Mouse (Mus musculus) forebrain, embryonic 12.5 days (tissue): ENCODE results near the gene Ndufc1. TPM values are rescaled to one million over a fixed set of nuclear protein-coding genes. Genes with fewer than 3 reads are reported as not detected.
"Not testable (repeated sequence)": the region's sequence is repeated elsewhere in the genome, so short reads cannot be mapped to it uniquely, and the experiment has no call there.

Experiments used
- ATAC-seq: fragments of 200-750 bp; cut with Nextera tagmentation; 2 replicates; pipeline ENCODE4 v1.8.0; 2017; ENCODE audit warnings: moderate TSS enrichment; ENCODE audit not compliant: low FRiP score
- H3K27ac ChIP-seq: fragments of 300-500 bp; sonication (generic); 2 replicates; pipeline ENCODE4 v1.5.1; 2016; ENCODE audit warnings: mild to moderate bottlenecking
- H3K27me3 ChIP-seq: fragments of 300-500 bp; sonication (generic); 2 replicates; pipeline ENCODE4 v1.6.1; 2016; ENCODE audit warnings: mild to moderate bottlenecking
- H3K36me3 ChIP-seq: fragments of 300-500 bp; sonication (generic); replicated peaks from 2 replicates; pipeline ENCODE4 v1.6.1; 2016; ENCODE audit warnings: mild to moderate bottlenecking
- H3K4me1 ChIP-seq: fragments of 300-500 bp; sonication (generic); 2 replicates; pipeline ENCODE4 v1.6.1; 2016
- H3K4me2 ChIP-seq: fragments of 300-500 bp; sonication (generic); 2 replicates; pipeline ENCODE4 v1.6.1; 2016; ENCODE audit warnings: mild to moderate bottlenecking, moderate library complexity
- H3K4me3 ChIP-seq: fragments of 300-500 bp; sonication (generic); replicated peaks from 2 replicates; pipeline ENCODE4 v1.5.1; 2016; ENCODE audit warnings: mild to moderate bottlenecking
- H3K9ac ChIP-seq: fragments of 300-500 bp; sonication (generic); 2 replicates; pipeline ENCODE4 v1.6.1; 2016; ENCODE audit warnings: mild to moderate bottlenecking
- H3K9me3 ChIP-seq: fragments of 300-500 bp; sonication (generic); 2 replicates; pipeline ENCODE4 v1.6.1; 2016
- WGBS: fragments of 180-500 bp; shearing (Covaris S2); methylation state at CpG from one replicate; pipeline ENCODE4 v1.1.7; 2016; 5-methylcytosine and 5-hydroxymethylcytosine counted together
- polyA plus RNA-seq: library from polyadenylated mRNA; unstranded; fragments of >200 nt; fragmentation: Nextera tagmentation; extraction: Ambion mirVana; gene quantifications from 2 replicates; pipeline ENCODE4 v1.2.1, GENCODE M21; 2016

Ndufc1 gene
- polyA plus RNA-seq, 1 experiment from 2014 or later: 736 TPM

- Histone ChIP-seq H3K27ac (no peak overlapping the region), H3K27me3 (no peaks in the 10 kb centered on the region), H3K9me3 (no peaks in the 10 kb centered on the region), H3K9ac (no peak overlapping the region), H3K4me2 (no peak overlapping the region), H3K4me1 (peaks cover 22% of the 10 kb centered on the region), H3K4me3 (no peak overlapping the region), H3K36me3 (no peaks in the 10 kb centered on the region)
- ATAC-seq: no peak
- 91% methylated on average over 1 of the region's 1 CpGs for WGBS
Measured at GRCm38 (mm10) chr3:51413276-51413675, 4.5 kb upstream of the Ndufc1 start.

- no peak overlapping the region for H3K4me3 ChIP-seq
- H3K27ac ChIP-seq: no peak overlapping the region
- H3K4me1 ChIP-seq: peaks cover 24% of the 10 kb centered on the region
- no peaks in the 10 kb centered on the region for H3K9me3 ChIP-seq
- H3K27me3 ChIP-seq: no peaks in the 10 kb centered on the region
- H3K9ac ChIP-seq: no peak overlapping the region
- H3K36me3 ChIP-seq: no peaks in the 10 kb centered on the region
- H3K4me2 ChIP-seq: no peak overlapping the region
- WGBS: 92% methylated on average over 7 of the region's 7 CpGs
- no peak for ATAC-seq
Measured at GRCm38 (mm10) chr3:51412457-51412856, 3.7 kb upstream of the Ndufc1 start.

GRCm38 (mm10) chr3:51407870-51408560 is 773 bp downstream of the Ndufc1 start:
- H3K36me3 ChIP-seq: peaks cover 32% of the 10 kb centered on the region
- peak overlapping the region; percentile 85 for H3K9ac ChIP-seq
- peak; percentile 45 for ATAC-seq
- peaks cover 13% of the 10 kb centered on the region for H3K4me1 ChIP-seq
- no peaks in the 10 kb centered on the region for H3K9me3 ChIP-seq
- H3K4me3 ChIP-seq: peak overlapping the region; percentile 83
- H3K27ac ChIP-seq: peak overlapping the region; percentile 97
- H3K27me3 ChIP-seq: no peaks in the 10 kb centered on the region
- peak overlapping the region; percentile 63 for H3K4me2 ChIP-seq
- 24% methylated on average over 20 of the region's 20 CpGs for WGBS

- no peak overlapping the region for H3K27ac ChIP-seq
- no peak overlapping the region for H3K4me2 ChIP-seq
- H3K4me1 ChIP-seq: peaks cover 17% of the 10 kb centered on the region
- H3K9me3 ChIP-seq: no peaks in the 10 kb centered on the region
- H3K27me3 ChIP-seq: peaks cover 6% of the 10 kb centered on the region
- WGBS: 92% methylated on average over 12 of the region's 12 CpGs
- no peak for ATAC-seq
- no peak overlapping the region for H3K4me3 ChIP-seq
- H3K36me3 ChIP-seq: peaks cover 39% of the 10 kb centered on the region
- H3K9ac ChIP-seq: no peak overlapping the region
Measured at GRCm38 (mm10) chr3:51402628-51403027, 6.2 kb downstream of the Ndufc1 start.

- H3K9ac ChIP-seq, ATAC-seq, H3K27ac ChIP-seq, H3K9me3 ChIP-seq, H3K4me2 ChIP-seq, H3K4me3 ChIP-seq, H3K27me3 ChIP-seq: not testable (repeated sequence)
- 66% methylated on average over 4 of the region's 4 CpGs for WGBS
- Histone ChIP-seq H3K36me3 (peaks cover 39% of the 10 kb centered on the region), H3K4me1 (peaks cover 15% of the 10 kb centered on the region; the same call in 1 of the 2 replicates)
Measured at GRCm38 (mm10) chr3:51402054-51402453, 6.7 kb downstream of the Ndufc1 start.

GRCm38 (mm10) chr3:51400682-51401081 is 8.1 kb downstream of the Ndufc1 start:
- Histone ChIP-seq H3K27ac (no peak overlapping the region), H3K36me3 (peaks cover 29% of the 10 kb centered on the region), H3K4me1 (peaks cover 25% of the 10 kb centered on the region), H3K4me3 (no peak overlapping the region), H3K27me3 (peaks cover 24% of the 10 kb centered on the region), H3K4me2 (no peak overlapping the region), H3K9me3 (no peaks in the 10 kb centered on the region), H3K9ac (no peak overlapping the region)
- 82% methylated on average over 10 of the region's 10 CpGs for whole genome bisulfite sequencing
- no peak for ATAC-seq

GRCm38 (mm10) chr3:51399531-51399930 is 9.3 kb downstream of the Ndufc1 start:
- no peak overlapping the region for H3K9ac ChIP-seq
- no peak overlapping the region for H3K4me3 ChIP-seq
- no peaks in the 10 kb centered on the region for H3K9me3 ChIP-seq
- H3K36me3 ChIP-seq: peaks cover 22% of the 10 kb centered on the region
- no peak for ATAC-seq
- H3K4me1 ChIP-seq: peaks cover 26% of the 10 kb centered on the region
- no peak overlapping the region for H3K4me2 ChIP-seq
- WGBS: 68% methylated on average over 4 of the region's 4 CpGs
- peaks cover 33% of the 10 kb centered on the region for H3K27me3 ChIP-seq
- H3K27ac ChIP-seq: no peak overlapping the region

GRCm38 (mm10) chr3:51398667-51399066 is 10.1 kb downstream of the Ndufc1 start:
- WGBS: 6% methylated on average over 3 of the region's 3 CpGs
- H3K4me2 ChIP-seq: no peak overlapping the region

GRCm38 (mm10) chr3:51397700-51398299 is 11.0 kb downstream of the Ndufc1 start:
- no peak overlapping the region for H3K4me2 ChIP-seq
- ATAC-seq: no peak
- peaks cover 26% of the 10 kb centered on the region for H3K4me1 ChIP-seq
- no peaks in the 10 kb centered on the region for H3K9me3 ChIP-seq
- H3K27me3 ChIP-seq: peaks cover 33% of the 10 kb centered on the region
- H3K27ac ChIP-seq: no peak overlapping the region
- no peak overlapping the region for H3K9ac ChIP-seq
- no peak overlapping the region for H3K4me3 ChIP-seq
- WGBS: 58% methylated on average over 15 of the region's 15 CpGs
- H3K36me3 ChIP-seq: peaks cover 5% of the 10 kb centered on the region

More at GRCm38 (mm10) chr3:51398667-51399066, 10.1 kb downstream of the Ndufc1 start:
- Histone ChIP-seq H3K9ac (no peak overlapping the region), H3K4me3 (no peak overlapping the region), H3K4me1 (peaks cover 26% of the 10 kb centered on the region), H3K36me3 (peaks cover 14% of the 10 kb centered on the region), H3K27ac (no peak overlapping the region), H3K27me3 (peaks cover 33% of the 10 kb centered on the region), H3K9me3 (no peaks in the 10 kb centered on the region)
- no peak for ATAC-seq

- H3K27ac ChIP-seq: no peak within 1 kb of the TSS
- H3K36me3 ChIP-seq: no peaks in the 10 kb centered on the region
- H3K9me3 ChIP-seq: no peaks in the 10 kb centered on the region
- peak within 1 kb of the TSS; percentile 48 for H3K4me3 ChIP-seq
- H3K9ac ChIP-seq: peak within 1 kb of the TSS; percentile 49; the same call in 1 of the 2 replicates
- WGBS: 3% methylated on average over 41 of the region's 41 CpGs
- peak; percentile 83 for ATAC-seq
- H3K4me1 ChIP-seq: peaks cover 26% of the 10 kb centered on the region
- H3K4me2 ChIP-seq: peak within 1 kb of the TSS; percentile 71
- peaks cover 33% of the 10 kb centered on the region for H3K27me3 ChIP-seq
Measured at GRCm38 (mm10) chr3:51396219-51397068, 12.3 kb downstream of the Ndufc1 start, which contains the start of gene Mgarp. Mgarp (minus strand) TSS chr3:51396738.

GRCm38 (mm10) chr3:51395461-51396145 is 13.2 kb downstream of the Ndufc1 start:
- no peak overlapping the region for H3K9ac ChIP-seq
- H3K9me3 ChIP-seq: no peaks in the 10 kb centered on the region
- H3K27ac ChIP-seq: no peak overlapping the region
- peak overlapping the region; percentile 48; the same call in 1 of the 2 replicates for H3K4me3 ChIP-seq
- 15% methylated on average over 19 of the region's 19 CpGs for WGBS
- H3K27me3 ChIP-seq: peaks cover 33% of the 10 kb centered on the region
- peaks cover 26% of the 10 kb centered on the region for H3K4me1 ChIP-seq
- H3K4me2 ChIP-seq: peak overlapping the region; percentile 71; the same call in 1 of the 2 replicates
- ATAC-seq: no peak
- H3K36me3 ChIP-seq: no peaks in the 10 kb centered on the region

- 66% methylated on average over 3 of the region's 3 CpGs for WGBS
- ATAC-seq: no peak
- Histone ChIP-seq H3K4me1 (peaks cover 26% of the 10 kb centered on the region), H3K27ac (no peak overlapping the region), H3K4me2 (no peak overlapping the region), H3K4me3 (no peak overlapping the region), H3K9ac (no peak overlapping the region), H3K27me3 (peaks cover 33% of the 10 kb centered on the region), H3K36me3 (no peaks in the 10 kb centered on the region), H3K9me3 (no peaks in the 10 kb centered on the region)
Measured at GRCm38 (mm10) chr3:51394881-51395280, 13.9 kb downstream of the Ndufc1 start.
